Mouse (Mus musculus): ENCODE measurements at regions not wholly inside any gene's neighbourhood (a gene's known extent, or its start where the extent isn't known, plus 50 kb on each side); places are given as distances from the start of the nearest gene placed in this dataset.

DNA sequence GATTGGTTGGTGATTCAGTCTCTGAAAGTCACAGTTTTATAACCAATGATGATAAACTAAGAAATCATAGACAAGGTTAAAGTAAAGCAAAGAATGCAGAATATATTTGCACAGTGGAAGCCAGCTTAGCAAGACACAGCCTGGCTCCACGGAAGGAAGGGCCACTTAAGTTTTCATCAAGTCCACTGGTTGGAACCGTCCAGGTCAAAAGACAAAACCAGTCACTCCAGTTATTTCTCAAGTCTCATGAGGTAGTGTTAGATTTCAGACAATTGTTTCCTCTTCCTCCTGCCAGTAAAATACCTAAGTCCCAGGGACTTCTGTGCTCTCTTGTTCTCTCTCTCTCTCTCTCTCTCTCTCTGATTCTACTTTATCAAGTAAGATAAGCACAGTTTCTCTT, 363.0 kb downstream of the Mllt3 start:
- TF ChIP-seq CTCF (IDR thresholded peaks at IDR 0.05; ENCODE audit: insufficient read depth, low read depth, low read length): no peak
- TF ChIP-seq POLR2A (IDR thresholded peaks at IDR 0.05; ENCODE audit: insufficient read depth, low read depth, low read length): no peak
- Histone ChIP-seq H3K27ac (ENCODE audit: insufficient read depth, low read depth, low read length) (no peak overlapping the region), H3K4me1 (ENCODE audit: control insufficient read depth, insufficient read depth, low read length) (no peaks in the 10 kb centered on the region), H3K4me3 (ENCODE audit: insufficient read depth, low read depth, low read length) (no peak overlapping the region)
- WGBS: 89% methylated on average over 2 of the region's 2 CpGs

DNA sequence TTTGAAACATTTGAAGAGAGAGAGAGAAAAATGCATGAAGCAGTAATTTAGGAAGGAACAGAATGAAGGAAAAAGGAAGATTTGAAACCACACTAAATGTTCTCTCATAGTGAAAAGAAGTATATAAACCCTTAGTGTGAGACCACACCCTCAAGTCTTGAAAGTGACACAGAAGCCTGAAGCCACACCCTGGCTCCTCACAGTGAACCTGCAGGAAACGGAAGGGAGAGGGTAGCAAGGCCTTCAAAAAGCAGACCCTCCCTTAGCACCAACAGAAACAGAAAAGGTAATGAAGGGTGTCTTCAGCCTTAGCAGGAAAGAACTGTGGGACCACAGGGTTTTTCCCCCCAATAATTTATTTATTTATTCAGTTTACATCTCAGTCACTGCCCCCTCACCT, 363.7 kb downstream of the Mllt3 start:
- Histone ChIP-seq H3K4me1 (ENCODE audit: control insufficient read depth, insufficient read depth, low read length) (no peaks in the 10 kb centered on the region), H3K4me3 (ENCODE audit: insufficient read depth, low read depth, low read length) (no peak overlapping the region), H3K27ac (ENCODE audit: insufficient read depth, low read depth, low read length) (no peak overlapping the region)
- no peak for TF ChIP-seq POLR2A (IDR thresholded peaks at IDR 0.05; ENCODE audit: insufficient read depth, low read depth, low read length)
- TF ChIP-seq CTCF (IDR thresholded peaks at IDR 0.05; ENCODE audit: insufficient read depth, low read depth, low read length): no peak
- WGBS: 94% methylated on average over 1 of the region's 1 CpGs

DNA sequence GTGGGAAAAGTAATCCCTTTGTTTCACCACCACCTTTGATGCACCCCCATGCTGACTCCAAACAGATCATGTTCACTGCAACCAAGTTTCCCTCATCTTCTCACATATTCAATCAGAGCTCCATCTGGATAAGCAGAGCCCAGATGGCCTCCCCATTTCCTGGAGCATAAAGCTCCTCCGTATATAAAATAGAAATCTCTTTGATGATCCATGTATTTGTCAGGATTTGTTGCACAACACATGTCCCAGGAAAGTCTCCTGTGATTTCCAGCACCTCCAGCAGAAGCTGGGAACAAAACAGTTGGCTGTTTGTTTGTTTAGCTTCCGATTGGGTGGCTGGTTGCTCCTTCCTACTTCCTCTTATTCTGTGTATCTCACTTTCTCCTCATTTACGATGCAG, 364.9 kb downstream of the Mllt3 start:
- Histone ChIP-seq H3K27ac (ENCODE audit: insufficient read depth, low read depth, low read length) (no peak overlapping the region), H3K4me1 (ENCODE audit: control insufficient read depth, insufficient read depth, low read length) (no peaks in the 10 kb centered on the region), H3K4me3 (ENCODE audit: insufficient read depth, low read depth, low read length) (no peak overlapping the region)
- TF ChIP-seq POLR2A (IDR thresholded peaks at IDR 0.05; ENCODE audit: insufficient read depth, low read depth, low read length) (no peak), CTCF (IDR thresholded peaks at IDR 0.05; ENCODE audit: insufficient read depth, low read depth, low read length) (no peak)
- 70% methylated on average over 3 of the region's 3 CpGs for WGBS

DNA sequence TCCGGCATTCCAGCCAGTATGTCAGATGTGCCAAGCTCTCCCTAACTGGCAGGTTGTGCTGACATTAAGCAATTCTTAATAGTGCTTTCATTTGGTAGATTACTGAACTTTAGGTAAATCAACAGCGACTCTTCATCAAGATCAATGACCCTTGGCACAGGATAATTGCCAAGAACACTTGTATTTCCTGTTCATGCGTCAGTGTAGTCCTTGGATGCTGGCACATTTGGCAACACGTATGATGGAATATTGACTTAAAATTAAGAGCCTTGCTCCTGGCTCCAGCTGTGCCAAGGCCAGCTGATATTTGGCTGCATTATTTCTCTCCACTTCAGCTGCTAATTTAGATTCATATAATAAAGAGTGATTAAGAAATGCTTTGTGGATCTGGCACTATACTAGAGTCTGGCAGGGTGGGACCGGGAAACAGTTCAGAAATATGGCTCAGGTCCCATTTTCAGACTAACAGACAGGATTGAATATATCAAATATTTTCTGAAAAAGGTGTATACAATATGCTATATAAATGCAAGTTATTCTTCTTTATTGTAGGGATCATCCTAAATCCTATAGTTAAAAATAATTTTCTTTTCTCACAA, 365.5 kb downstream of the Mllt3 start:
- no peak for TF ChIP-seq POLR2A (IDR thresholded peaks at IDR 0.05; ENCODE audit: insufficient read depth, low read depth, low read length)
- no peak for TF ChIP-seq CTCF (IDR thresholded peaks at IDR 0.05; ENCODE audit: insufficient read depth, low read depth, low read length)
- no peak overlapping the region for H3K4me3 ChIP-seq (ENCODE audit: insufficient read depth, low read depth, low read length)
- H3K4me1 ChIP-seq (ENCODE audit: control insufficient read depth, insufficient read depth, low read length): no peaks in the 10 kb centered on the region
- WGBS: 56% methylated on average over 5 of the region's 5 CpGs
- no peak overlapping the region for H3K27ac ChIP-seq (ENCODE audit: insufficient read depth, low read depth, low read length)

DNA sequence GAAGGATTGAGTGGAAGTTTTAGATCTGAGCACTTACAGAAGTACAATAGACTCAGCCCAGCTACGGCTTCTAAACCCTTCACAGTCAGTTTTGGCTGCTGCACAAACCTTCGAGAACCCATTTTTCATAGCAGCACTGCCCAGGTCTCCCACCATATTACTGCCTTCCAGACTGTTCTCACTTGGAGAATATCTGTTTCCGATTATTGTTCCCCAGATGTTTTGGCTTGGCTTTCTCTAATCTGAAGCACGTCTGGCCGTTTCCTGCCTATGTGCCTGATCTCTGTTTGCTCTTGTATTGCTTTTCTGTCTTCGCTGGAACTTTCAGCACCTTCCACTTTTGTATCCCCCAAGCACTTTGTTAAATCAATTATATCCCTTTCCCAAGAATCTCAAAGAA, 368.0 kb downstream of the Mllt3 start:
- Histone ChIP-seq H3K27ac (ENCODE audit: insufficient read depth, low read depth, low read length) (no peak overlapping the region), H3K4me1 (ENCODE audit: control insufficient read depth, insufficient read depth, low read length) (no peaks in the 10 kb centered on the region), H3K4me3 (ENCODE audit: insufficient read depth, low read depth, low read length) (no peak overlapping the region)
- TF ChIP-seq CTCF (IDR thresholded peaks at IDR 0.05; ENCODE audit: insufficient read depth, low read depth, low read length) (no peak), POLR2A (IDR thresholded peaks at IDR 0.05; ENCODE audit: insufficient read depth, low read depth, low read length) (no peak)
- whole genome bisulfite sequencing: 94% methylated on average over 6 of the region's 6 CpGs

DNA sequence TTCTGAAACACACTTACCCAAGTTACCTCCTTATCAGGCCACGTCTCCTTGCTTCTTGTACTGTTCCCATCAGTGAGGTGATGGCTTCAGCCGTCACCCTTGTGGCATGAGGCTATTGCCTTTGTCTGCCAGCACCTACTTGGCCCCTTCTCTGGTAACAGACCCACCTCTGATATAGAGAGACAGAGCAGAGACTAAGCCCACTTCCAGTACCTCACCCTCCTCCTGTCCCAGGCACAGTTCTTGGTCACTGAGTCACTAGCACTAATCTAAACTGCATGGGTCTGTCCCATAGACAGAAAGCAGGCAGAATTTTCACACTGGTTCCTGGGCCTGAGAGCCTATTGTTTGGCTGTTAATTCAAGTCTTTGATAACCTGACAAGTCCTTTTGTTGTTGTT, 370.3 kb downstream of the Mllt3 start:
- TF ChIP-seq CTCF (IDR thresholded peaks at IDR 0.05; ENCODE audit: insufficient read depth, low read depth, low read length) (no peak), POLR2A (IDR thresholded peaks at IDR 0.05; ENCODE audit: insufficient read depth, low read depth, low read length) (no peak)
- Histone ChIP-seq H3K4me1 (ENCODE audit: control insufficient read depth, insufficient read depth, low read length) (no peaks in the 10 kb centered on the region), H3K4me3 (ENCODE audit: insufficient read depth, low read depth, low read length) (no peak overlapping the region), H3K27ac (ENCODE audit: insufficient read depth, low read depth, low read length) (no peak overlapping the region)
- WGBS: 99% methylated on average over 2 of the region's 2 CpGs

DNA sequence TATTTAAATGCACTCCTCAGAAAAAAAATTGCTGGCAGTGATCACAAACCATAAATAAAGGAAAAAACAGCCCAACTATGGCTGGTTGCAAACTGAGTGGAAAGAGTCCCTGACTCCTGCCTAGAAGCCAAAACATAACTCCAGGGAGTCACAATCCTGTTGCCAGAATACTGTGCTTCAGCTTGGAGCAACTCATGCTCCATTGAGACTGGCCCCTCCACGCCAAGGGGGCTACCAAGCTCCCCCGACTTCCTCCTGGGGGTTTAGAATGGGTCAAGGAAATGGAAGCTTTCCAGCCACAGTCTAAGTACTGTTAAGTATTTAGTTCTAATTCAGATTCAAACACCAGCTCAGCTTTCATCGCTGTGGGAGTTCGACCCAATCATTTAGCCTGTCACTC, 374.8 kb downstream of the Mllt3 start:
- no peak overlapping the region for H3K4me3 ChIP-seq (ENCODE audit: insufficient read depth, low read depth, low read length)
- no peak overlapping the region for H3K27ac ChIP-seq (ENCODE audit: insufficient read depth, low read depth, low read length)
- 38% methylated on average over 4 of the region's 4 CpGs for WGBS
- H3K4me1 ChIP-seq (ENCODE audit: control insufficient read depth, insufficient read depth, low read length): no peaks in the 10 kb centered on the region
- TF ChIP-seq CTCF (IDR thresholded peaks at IDR 0.05; ENCODE audit: insufficient read depth, low read depth, low read length): no peak
- TF ChIP-seq POLR2A (IDR thresholded peaks at IDR 0.05; ENCODE audit: insufficient read depth, low read depth, low read length): no peak

DNA sequence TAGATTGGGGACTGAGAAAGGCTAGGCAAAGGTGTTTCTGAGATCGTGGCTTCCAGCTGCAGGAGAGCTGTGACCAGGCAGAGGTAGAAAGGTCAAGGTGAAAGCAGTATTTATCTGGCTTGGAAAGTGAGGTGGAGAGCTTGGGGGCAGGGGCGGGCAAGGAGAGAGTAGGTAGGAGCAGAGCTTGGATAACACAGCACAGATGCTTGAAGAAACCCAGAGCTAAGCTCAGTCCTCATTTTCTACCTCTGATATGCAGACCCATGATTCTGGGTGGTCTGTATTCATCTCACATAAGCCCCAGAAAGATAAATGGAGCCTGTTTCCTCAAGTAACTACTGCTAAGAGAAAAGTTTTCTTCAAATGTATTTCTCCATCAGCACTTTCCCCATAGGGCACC, 375.3 kb downstream of the Mllt3 start:
- WGBS: 77% methylated on average over 2 of the region's 2 CpGs
- Histone ChIP-seq H3K4me3 (ENCODE audit: insufficient read depth, low read depth, low read length) (no peak overlapping the region), H3K27ac (ENCODE audit: insufficient read depth, low read depth, low read length) (no peak overlapping the region), H3K4me1 (ENCODE audit: control insufficient read depth, insufficient read depth, low read length) (no peaks in the 10 kb centered on the region)
- TF ChIP-seq CTCF (IDR thresholded peaks at IDR 0.05; ENCODE audit: insufficient read depth, low read depth, low read length) (no peak), POLR2A (IDR thresholded peaks at IDR 0.05; ENCODE audit: insufficient read depth, low read depth, low read length) (no peak)

DNA sequence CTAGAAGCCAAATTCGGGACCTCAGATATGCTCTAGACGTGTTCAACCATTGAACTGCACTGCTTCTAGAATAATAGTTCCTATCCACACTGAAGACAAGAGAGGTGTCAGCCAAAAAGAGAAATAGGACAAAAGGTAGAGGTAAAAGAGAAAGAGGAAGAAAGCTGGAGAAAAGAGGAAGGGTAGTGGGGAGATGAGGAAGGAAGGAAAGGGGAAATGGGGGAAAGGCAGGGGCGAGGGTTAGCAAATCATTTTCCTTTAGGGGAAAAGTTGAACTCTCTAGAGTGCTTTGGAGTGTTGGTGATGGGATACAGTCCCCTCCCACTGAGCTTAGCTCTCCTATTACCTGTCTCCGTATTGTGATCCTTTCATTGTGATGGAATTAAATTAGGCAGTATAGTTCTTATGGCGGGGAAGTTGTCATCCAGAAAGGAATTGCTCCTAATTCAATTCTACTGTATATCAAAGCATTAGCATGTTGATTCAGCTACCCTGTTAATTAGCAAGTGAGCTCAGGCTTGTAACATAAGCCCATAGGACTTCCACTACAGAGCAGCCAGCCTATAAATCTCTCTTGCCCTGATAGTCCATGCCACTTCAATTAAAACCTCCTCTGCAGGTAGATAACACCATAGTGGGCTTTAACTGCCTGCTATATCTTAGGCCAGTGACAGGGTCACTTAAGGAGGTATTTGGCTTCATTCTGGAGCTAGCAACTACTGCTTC, 379.6 kb downstream of the Mllt3 start:
- peaks cover 3% of the 10 kb centered on the region; the same call in 1 of the 2 replicates for H3K4me1 ChIP-seq (ENCODE audit: control insufficient read depth, insufficient read depth, low read length)
- no peak overlapping the region for H3K27ac ChIP-seq (ENCODE audit: insufficient read depth, low read depth, low read length)
- WGBS: 93% methylated on average over 5 of the region's 5 CpGs
- no peak overlapping the region for H3K4me3 ChIP-seq (ENCODE audit: insufficient read depth, low read depth, low read length)
- no peak for TF ChIP-seq CTCF (IDR thresholded peaks at IDR 0.05; ENCODE audit: insufficient read depth, low read depth, low read length)
- TF ChIP-seq POLR2A (IDR thresholded peaks at IDR 0.05; ENCODE audit: insufficient read depth, low read depth, low read length): no peak
